Mouse (Mus musculus) right cerebral cortex, postnatal 14 days (tissue): ENCODE results near the gene Stx19.

Experiments
- DNase-seq: peaks from one replicate; pipeline ENCODE4 v3.0.0; 2022

Stx19 gene

DNA sequence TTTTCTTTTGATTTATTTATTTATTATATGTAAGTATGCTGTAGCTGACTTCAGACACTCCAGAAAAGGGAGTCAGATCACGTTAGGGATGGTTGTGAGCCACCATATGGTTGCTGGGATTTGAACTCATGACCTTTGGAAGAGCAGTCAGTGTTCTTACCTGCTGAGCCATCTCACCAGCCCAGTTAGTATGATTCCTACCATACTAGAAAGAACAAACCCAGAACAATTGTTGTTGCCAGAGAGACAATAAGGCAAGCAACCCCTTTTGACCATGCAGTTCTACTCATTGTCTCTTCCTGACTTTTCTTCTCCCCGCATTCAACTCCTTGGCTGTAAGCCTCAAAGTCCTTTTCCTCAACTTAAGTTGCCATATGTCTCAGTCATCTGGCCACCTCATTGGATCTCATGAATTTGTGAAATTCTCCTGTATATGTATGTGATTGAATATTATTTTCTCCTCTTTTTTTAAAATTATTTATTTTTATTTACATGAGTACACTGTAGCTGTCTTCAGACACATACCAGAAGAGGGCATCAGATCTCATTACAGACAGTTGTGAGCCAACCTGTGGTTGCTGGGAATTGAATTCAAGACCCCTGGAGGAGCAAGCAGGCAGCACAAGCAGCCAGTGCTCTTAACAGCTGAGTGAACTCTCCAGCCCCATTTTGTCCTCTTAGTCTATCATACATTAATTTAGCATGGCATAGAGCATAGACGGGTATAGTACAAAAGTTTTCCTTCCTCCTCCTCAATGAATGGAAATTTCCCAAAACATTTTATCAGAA lies 38.2 kb downstream of the Stx19 start:
- DNase-seq, result no peak

DNA sequence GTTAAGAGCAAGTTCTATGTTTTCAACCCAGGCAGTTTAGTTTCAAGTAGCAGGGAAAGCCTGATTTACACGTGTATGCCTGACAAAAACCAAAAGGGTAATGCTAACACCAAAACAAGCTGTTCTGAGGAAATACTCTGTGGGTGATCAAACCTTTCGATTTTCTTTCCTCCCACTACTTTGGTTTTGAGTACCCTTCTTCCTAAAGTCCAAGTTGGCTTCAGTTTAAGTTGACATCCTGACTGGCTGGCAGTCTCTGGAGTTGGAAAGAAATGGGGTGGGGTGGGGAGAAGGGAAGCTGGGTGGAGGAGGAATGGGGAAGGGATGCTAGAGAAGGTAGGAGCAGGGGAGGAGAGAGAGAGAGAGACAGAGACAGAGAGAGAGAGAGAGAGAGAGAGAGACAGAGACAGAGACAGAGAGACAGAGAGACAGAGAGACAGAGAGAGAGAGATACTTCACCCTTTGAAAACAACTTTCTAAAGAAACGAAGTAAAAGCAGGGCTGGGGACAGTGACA lies 39.2 kb downstream of the Stx19 start:
- no peak for DNase-seq

DNA sequence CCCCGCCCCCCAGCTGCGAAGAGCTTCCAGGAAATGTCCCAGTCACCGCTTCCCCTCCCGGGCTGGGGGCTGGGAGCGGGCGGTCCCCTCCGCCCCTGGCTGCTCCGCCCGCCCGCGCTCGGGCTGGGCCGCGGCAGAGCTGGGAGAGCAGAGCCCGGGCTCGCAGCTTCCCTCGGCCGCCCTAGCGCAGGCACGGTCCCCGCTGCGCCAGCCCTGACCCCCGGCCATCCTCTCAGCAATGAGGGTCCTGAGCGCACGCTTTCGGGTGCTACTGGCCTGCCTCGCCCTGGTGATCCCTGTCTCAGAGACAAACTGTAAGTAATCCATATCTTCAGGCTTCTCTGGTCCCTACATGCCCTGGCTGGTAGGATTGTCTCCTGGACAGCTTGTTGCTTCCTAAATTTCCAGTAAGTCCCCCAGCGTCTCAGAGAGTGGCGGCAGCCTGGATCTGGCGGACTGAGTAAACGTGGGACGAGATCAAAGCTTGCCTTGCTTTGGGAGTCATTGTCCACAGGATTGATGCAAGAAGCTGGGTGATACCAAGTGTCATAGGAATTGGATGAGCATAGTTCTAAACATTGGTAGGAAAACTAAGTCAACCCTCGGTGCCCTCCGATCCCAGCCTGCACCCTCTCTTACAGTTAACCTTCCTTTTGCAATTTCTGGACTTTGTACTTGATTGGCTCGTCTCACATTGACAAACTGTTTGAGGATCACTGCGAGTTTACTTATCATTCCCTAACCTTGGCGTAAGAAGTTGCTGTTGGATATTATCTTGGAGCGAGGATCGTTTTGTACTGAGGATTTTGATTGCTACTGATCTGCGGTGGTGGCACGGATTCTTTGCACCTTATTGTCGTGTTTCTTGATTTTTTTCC lies 40.0 kb downstream of the Stx19 start, which contains the start of gene Pros1:
TSS of gene Pros1 (plus strand) at position 117 of the 878 bp plus-strand sequence.
- DNase-seq, result peak; percentile 38

DNA sequence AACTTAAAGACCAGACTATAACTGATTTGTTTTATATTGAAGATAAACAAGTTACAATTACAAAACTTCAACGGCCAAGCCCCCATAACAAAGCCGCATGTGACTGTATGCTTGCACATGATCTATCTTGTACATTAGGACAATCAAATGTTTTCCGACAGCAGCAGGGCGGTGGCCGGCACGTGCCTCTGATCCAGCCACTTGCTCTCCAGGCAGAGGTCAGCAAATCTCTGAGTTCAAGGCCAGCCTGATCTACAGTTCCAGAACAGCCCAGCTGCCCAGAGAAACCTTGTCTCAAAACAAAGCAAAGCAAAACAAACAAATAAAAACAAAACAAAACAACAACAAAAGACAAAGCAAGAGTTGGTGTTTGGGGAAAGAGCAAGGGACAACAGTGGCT lies 40.9 kb downstream of the Stx19 start:
- no peak for DNase-seq

DNA sequence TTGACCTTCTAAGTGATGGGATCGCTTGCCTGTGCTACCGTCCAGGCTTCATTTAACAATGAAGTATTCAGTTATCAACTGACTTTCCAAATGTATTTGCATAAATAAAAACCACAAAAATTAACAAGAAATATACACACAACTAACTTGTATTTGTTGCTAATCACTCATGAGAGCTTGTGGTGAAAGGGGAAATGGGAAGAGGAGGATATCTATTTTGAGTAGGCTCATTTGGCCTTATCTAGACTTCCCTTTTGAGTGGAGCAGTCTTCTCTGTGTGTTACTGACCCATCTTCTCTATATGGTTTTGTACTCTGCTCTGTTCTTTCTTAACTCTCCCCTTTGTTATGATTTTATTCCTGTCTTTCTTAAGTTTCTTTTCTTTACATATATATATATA lies 41.8 kb downstream of the Stx19 start:
- DNase-seq, result no peak

DNA sequence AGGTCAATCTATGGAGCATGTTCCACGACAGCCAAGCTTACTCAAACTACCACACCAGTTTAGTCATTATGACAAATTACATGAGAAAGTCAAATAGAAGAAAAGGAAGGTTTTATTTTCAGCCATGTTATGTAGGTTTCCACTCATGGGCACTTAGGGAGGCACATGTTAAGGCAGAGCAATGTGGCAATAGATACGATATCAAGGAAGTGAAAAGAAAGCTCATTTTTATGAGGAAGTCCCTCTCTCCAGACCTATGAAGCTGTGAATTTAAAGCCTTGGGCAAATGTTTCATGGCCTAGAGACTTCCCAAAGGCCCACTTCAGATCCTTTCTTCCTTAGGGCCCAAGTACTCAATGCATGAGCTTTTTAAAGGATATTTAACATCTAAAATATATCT lies 43.0 kb downstream of the Stx19 start:
- DNase-seq, result no peak

DNA sequence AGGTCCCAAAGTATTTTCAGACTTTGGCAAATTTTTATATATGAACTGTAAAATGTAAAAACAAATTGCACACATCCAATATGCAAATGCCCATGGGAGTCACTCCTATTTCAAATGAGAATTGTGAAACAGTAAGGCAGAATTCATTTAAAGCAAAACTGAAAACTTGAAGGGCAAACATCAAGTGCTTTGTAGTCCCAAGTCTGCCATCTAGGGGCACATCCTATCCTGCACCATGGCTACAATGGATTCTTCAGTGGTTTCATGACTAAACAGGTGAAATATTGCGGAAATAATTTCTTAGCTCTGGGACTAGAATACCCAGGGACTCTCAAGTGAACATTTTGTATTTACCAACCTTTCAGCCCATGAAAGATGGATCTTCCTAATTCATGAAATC lies 43.5 kb downstream of the Stx19 start:
- DNase-seq, result no peak

DNA sequence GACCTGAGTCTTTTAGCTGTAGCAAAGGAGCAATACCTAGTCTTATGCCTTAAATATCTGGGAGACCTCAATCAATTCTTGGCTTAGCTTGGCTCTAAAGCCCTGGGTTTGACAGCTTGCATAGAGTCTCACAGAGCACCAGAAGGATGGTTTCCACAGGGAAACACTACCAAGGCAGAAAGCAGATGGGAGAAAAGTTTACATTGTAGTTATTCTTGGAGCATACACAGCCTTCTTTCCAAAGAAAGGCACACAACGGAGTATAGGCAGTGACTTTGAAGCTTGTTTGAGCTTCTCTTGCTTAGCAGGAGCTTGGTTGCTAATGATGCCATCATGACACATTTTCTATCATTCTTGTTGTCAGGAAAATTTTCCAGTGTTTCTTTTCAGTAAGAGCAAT lies 45.7 kb downstream of the Stx19 start:
- DNase-seq, result no peak

DNA sequence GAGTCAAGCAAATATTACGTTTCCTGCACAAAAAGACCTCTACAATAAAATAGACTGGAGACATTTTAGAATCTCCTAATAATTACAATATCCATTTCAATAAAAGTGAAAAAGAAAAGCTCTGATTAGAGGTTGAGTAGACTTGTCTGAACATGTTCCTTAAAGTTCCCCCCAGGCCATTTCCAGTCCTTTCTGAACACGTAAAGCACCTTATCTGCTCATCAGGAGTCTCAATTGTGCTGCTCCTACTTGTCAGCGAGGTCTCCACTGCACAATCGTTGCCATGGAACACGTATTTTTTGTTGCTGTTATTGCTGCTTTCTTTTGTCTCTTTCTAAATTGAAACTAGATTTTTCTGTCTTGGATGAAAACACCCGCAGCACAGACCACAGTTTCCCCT lies 47.0 kb downstream of the Stx19 start:
- DNase-seq, result no peak

DNA sequence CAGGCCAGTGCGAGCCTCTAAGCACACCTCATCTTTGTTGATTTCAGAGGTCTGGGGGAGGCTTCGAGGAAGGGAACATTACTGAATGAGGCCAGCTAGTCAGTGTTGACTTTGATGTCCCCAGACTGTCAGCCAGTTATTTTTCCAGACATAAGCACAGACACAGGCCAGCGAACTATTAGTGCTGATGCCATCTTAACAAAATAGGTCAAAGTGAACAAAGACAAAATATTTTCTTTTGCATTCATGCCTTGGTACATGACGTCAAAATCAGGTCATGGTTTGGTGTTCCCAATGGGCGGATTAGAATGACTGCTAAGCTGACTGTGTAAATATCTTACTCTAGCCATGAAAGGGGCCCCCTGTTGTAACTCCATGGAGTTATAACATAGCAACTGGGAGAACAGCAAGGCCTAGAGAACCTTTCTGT lies 58.2 kb downstream of the Stx19 start:
- no peak for DNase-seq

DNA sequence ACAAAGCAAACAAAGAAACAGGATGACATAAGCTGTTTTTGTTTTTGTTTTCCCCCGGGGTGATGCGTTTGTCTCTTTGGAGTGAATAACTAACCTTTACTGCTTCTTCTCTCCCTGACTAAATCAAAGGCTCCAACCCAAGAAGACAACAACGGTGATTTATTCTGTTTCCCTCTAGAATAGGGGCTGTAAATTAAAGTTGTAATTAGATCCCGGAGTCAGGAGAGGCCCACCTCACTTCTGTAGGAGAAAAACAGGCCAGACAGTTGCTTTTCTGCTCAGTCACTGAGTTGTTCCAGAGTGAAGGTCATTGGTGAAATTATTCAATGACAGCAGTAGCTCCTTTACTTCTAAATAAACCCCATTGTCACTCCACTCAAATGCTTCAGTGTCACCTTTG lies 58.7 kb downstream of the Stx19 start:
- no peak for DNase-seq
